Comparison of ENCODE assay signal across 10 mouse cellular contexts in genomic region chr9:56797876-56798275, GRCm38 (mm10). TPM values are rescaled to one million over a fixed set of nuclear protein-coding genes. Genes with fewer than 3 reads are reported as not detected.
DNase-seq lines count a peak whose midpoint lies in the region; ATAC-seq and TF ChIP-seq lines count a peak whose summit lies in the region.
"Had no signal": no experiment of that assay in that cellular context is flagged by ENCODE, and none has a peak within 500 bp of the region (broad histone marks: within the 10 kb centered on the region; RNA-seq: fewer than 3 reads in every experiment).

No protein-coding gene starts in this region.

- 13% methylated on average over 5 of the region's 5 CpGs for WGBS in embryonic facial prominence, embryonic 11.5 days
- WGBS in midbrain, embryonic 14.5 days = 7% methylated on average over 5 of the region's 5 CpGs

- peak; percentile 38 for TF ChIP-seq CTCF in E14TG2a.4 (conservative IDR thresholded peaks at IDR 0.05; ENCODE audit: low read length)

- H3K4me2 ChIP-seq in embryonic facial prominence, embryonic 11.5 days (ENCODE audit: low read depth, low read length) = no peak overlapping the region
- no peak overlapping the region for H3K4me2 ChIP-seq in midbrain, embryonic 14.5 days (ENCODE audit: low read length)

- DNase-seq in adrenal gland, adult (ENCODE audit: inconsistent age in 2 of 2, low spot score in 1 of 2) = peak; percentile 62 to 86
- DNase-seq in embryonic facial prominence, embryonic 11.5 days (ENCODE audit: low spot score) = peak; percentile 77
- DNase-seq in heart, postnatal 36 days = peak; percentile 45 to 58
- DNase-seq in left cerebral cortex, adult 11 months (ENCODE audit: low spot score) = peak; percentile 65
- DNase-seq in midbrain, embryonic 14.5 days = peak; percentile 87
- DNase-seq in telencephalon, adult 2 months (ENCODE audit: low read depth, low spot score) = peak; percentile 82
- DNase-seq in thymus, postnatal 36 days = no peak

- H3K27ac ChIP-seq in embryonic facial prominence, embryonic 11.5 days (replicated peaks; ENCODE audit: low read depth, low read length) = no peak overlapping the region
- no peak overlapping the region for H3K27ac ChIP-seq in midbrain, embryonic 14.5 days (replicated peaks; ENCODE audit: low read depth, low read length)
- H3K27ac ChIP-seq: macrophage had no signal

- intact Hi-C loops in heart, postnatal 36 days (cut with DNase I) = loop anchor here (1.0 to 2.0 kb wide), 2 partner anchors 72 to 161 kb away; no protein-coding TSS in a partner anchor

- H3K27me3 ChIP-seq in E14TG2a.4 (ENCODE audit: insufficient read depth, low read length) = peaks cover 97% of the 10 kb centered on the region
- H3K27me3 ChIP-seq in embryonic facial prominence, embryonic 11.5 days (ENCODE audit: control insufficient read depth, insufficient read depth, low read length) = peaks cover 43% of the 10 kb centered on the region
- H3K27me3 ChIP-seq in midbrain, embryonic 14.5 days (ENCODE audit: control insufficient read depth, insufficient read depth, low read length) = peaks cover 35% of the 10 kb centered on the region

- peaks cover 28% of the 10 kb centered on the region for H3K4me1 ChIP-seq in E14TG2a.4 (replicated peaks; ENCODE audit: low read depth, low read length)
- peaks cover 3% of the 10 kb centered on the region; the same call in 1 of the 2 replicates for H3K4me1 ChIP-seq in embryonic facial prominence, embryonic 11.5 days (ENCODE audit: control insufficient read depth, insufficient read depth, low read length)
- H3K4me1 ChIP-seq in midbrain, embryonic 14.5 days (ENCODE audit: control insufficient read depth, insufficient read depth, low read length) = 0 out of 2 replicates have a peak, but pooled peaks cover 3% of the 10 kb centered on the region

- no peak overlapping the region for H3K9ac ChIP-seq in embryonic facial prominence, embryonic 11.5 days (replicated peaks; ENCODE audit: low read length)
- no peak overlapping the region for H3K9ac ChIP-seq in midbrain, embryonic 14.5 days (replicated peaks; ENCODE audit: low read length)

- no peaks in the 10 kb centered on the region for H3K36me3 ChIP-seq in E14TG2a.4 (ENCODE audit: insufficient read depth, low read length)
- H3K36me3 ChIP-seq in embryonic facial prominence, embryonic 11.5 days (replicated peaks; ENCODE audit: control insufficient read depth, insufficient read depth, low read depth, low read length) = no peaks in the 10 kb centered on the region
- no peaks in the 10 kb centered on the region for H3K36me3 ChIP-seq in midbrain, embryonic 14.5 days (ENCODE audit: control insufficient read depth, insufficient read depth, low read length)

- no peak overlapping the region for H3K4me3 ChIP-seq in E14TG2a.4 (replicated peaks; ENCODE audit: low read length)
- H3K4me3 ChIP-seq in embryonic facial prominence, embryonic 11.5 days (ENCODE audit: low read depth, low read length) = no peak overlapping the region
- H3K4me3 ChIP-seq in midbrain, embryonic 14.5 days (replicated peaks; ENCODE audit: low read depth, low read length) = no peak overlapping the region

- no peak for ATAC-seq in embryonic facial prominence, embryonic 11.5 days (replicated peaks; ENCODE audit: insufficient number of reproducible peaks, low FRiP score, low TSS enrichment, low read depth)
- no peak for ATAC-seq in midbrain, embryonic 14.5 days (ENCODE audit: low FRiP score, low TSS enrichment)

- H3K9me3 ChIP-seq in E14TG2a.4 (ENCODE audit: low read length) = no peaks in the 10 kb centered on the region
- no peaks in the 10 kb centered on the region for H3K9me3 ChIP-seq in embryonic facial prominence, embryonic 11.5 days (replicated peaks; ENCODE audit: control insufficient read depth, low read length)
- no peaks in the 10 kb centered on the region for H3K9me3 ChIP-seq in midbrain, embryonic 14.5 days (ENCODE audit: control insufficient read depth, low read length)

RNA-seq across cellular contexts. Expression of gene Lingo1, which starts 1.6 kb away (rescaled TPM):
- 3.9 and 4.0 TPM in 2 replicates for polyA plus RNA-seq in embryonic facial prominence, embryonic 11.5 days (2014; fragmentation: Nextera tagmentation; extraction: Ambion mirVana)
- 1 to 10 TPM in 1 of 2 experiments, under 1 TPM in 1; 0.73 to 1.4 TPM for total RNA-seq in heart, postnatal 36 days (2021)
- 49.4 and 72.2 TPM in 2 replicates for polyA plus RNA-seq in midbrain, embryonic 14.5 days (2014; fragmentation: Nextera tagmentation; extraction: Ambion mirVana)
- total RNA-seq: common myeloid progenitor, adult 5-6 weeks had no signal
- polyA plus RNA-seq: macrophage had no signal

Comparison
In these comparisons a context has a peak if more than half of its experiments do, and no peak if none do; other contexts are left out.
1. DNase-seq: peak in adrenal gland, adult (2 of 2), embryonic facial prominence, embryonic 11.5 days (single experiment), heart, postnatal 36 days (2 of 2), left cerebral cortex, adult 11 months (single experiment), midbrain, embryonic 14.5 days (single experiment) and telencephalon, adult 2 months (single experiment); none in thymus, postnatal 36 days (0 of 2).
2. RNA of gene Lingo1, which starts 1.6 kb away (polyA plus RNA-seq): 49.4 to 72.2 TPM in midbrain, embryonic 14.5 days; 3.9 to 4.0 TPM in embryonic facial prominence, embryonic 11.5 days; every median in the first group is over 10 times any median in the second.